Mouse (Mus musculus): ENCODE measurements around the gene Ivl.

The Ivl gene

GRCm38 (mm10) chr3:92573449-92574041, at the start of gene Ivl:
TSS of gene Ivl (minus strand) at chr3:92573735.
- no peak for DNase-seq (ENCODE audit: low spot score)

- no peak for DNase-seq (ENCODE audit: low spot score)
Observed at GRCm38 (mm10) chr3:92621560-92621959, 48.0 kb upstream of the Ivl start, which contains the start of gene Lce6a. TSS of gene Lce6a (minus strand) at chr3:92621660.

- DNase-seq (ENCODE audit: low spot score) = no peak
Observed at GRCm38 (mm10) chr3:92609804-92610203, 36.3 kb upstream of the Ivl start.

- no peak for DNase-seq (ENCODE audit: low spot score)
Observed at GRCm38 (mm10) chr3:92607392-92607791, 33.9 kb upstream of the Ivl start, which contains the start of gene 2210017I01Rik. TSS of gene 2210017I01Rik (minus strand) at chr3:92607492.

GRCm38 (mm10) chr3:92602169-92602568, 28.6 kb upstream of the Ivl start:
- no peak for DNase-seq (ENCODE audit: low spot score)

GRCm38 (mm10) chr3:92600456-92600855, 26.9 kb upstream of the Ivl start:
- no peak for DNase-seq (ENCODE audit: low spot score)

GRCm38 (mm10) chr3:92599973-92600372, 26.4 kb upstream of the Ivl start:
- no peak for DNase-seq (ENCODE audit: low spot score)

GRCm38 (mm10) chr3:92598429-92598828, 24.9 kb upstream of the Ivl start:
- DNase-seq (ENCODE audit: low spot score) = no peak

GRCm38 (mm10) chr3:92588858-92589257, 15.3 kb upstream of the Ivl start, which contains the start of gene Smcp:
TSS of gene Smcp (minus strand) at chr3:92588997.
- no peak for DNase-seq (ENCODE audit: low spot score)

GRCm38 (mm10) chr3:92587190-92587589, 13.7 kb upstream of the Ivl start:
- no peak for DNase-seq (ENCODE audit: low spot score)

- no peak for DNase-seq (ENCODE audit: low spot score)
Observed at GRCm38 (mm10) chr3:92585055-92585454, 11.5 kb upstream of the Ivl start.

GRCm38 (mm10) chr3:92583164-92583826, 9.8 kb upstream of the Ivl start:
- DNase-seq (ENCODE audit: low spot score) = no peak

GRCm38 (mm10) chr3:92579508-92579907, 6.0 kb upstream of the Ivl start:
- no peak for DNase-seq (ENCODE audit: low spot score)

GRCm38 (mm10) chr3:92578652-92579413, 5.3 kb upstream of the Ivl start:
- no peak for DNase-seq (ENCODE audit: low spot score)

GRCm38 (mm10) chr3:92572514-92573155, 900 bp downstream of the Ivl start:
- no peak for DNase-seq (ENCODE audit: low spot score)

GRCm38 (mm10) chr3:92568752-92569151, 4.8 kb downstream of the Ivl start:
- no peak for DNase-seq (ENCODE audit: low spot score)

GRCm38 (mm10) chr3:92565418-92565817, 8.1 kb downstream of the Ivl start:
- no peak for DNase-seq (ENCODE audit: low spot score)

GRCm38 (mm10) chr3:92534411-92534810, 39.1 kb downstream of the Ivl start, which contains the start of gene 2310046K23Rik:
TSS of gene 2310046K23Rik (minus strand) at chr3:92534511.
- no peak for DNase-seq (ENCODE audit: low spot score)
